Mouse (Mus musculus) ES-E14 (cell line): ENCODE measurements around the gene Cenpa.

ENCODE experiments used
- HCFC1 ChIP-seq: IDR thresholded peaks from 2 replicates; pipeline ENCODE4 v1.6.1; 2012; ENCODE audit warnings: low read length, inconsistent platforms, borderline replicate concordance; ENCODE audit not compliant: insufficient read depth
- ZC3H11A ChIP-seq: IDR thresholded peaks from 2 replicates; pipeline ENCODE4 v1.6.1; 2012; ENCODE audit warnings: low read depth, mild to moderate bottlenecking, inconsistent platforms, low read length, borderline replicate concordance
- ZNF384 ChIP-seq: IDR thresholded peaks from 2 replicates; pipeline ENCODE4 v1.6.1; 2012; ENCODE audit warnings: low read depth, low read length, inconsistent platforms

GRCm38 (mm10) chr5:30625379-30625778, 41.2 kb upstream of the Cenpa start:
- TF ChIP-seq HCFC1 (no peak), ZNF384 (no peak), ZC3H11A (no peak)
